Mouse (Mus musculus) layer of hippocampus, adult 8-10 months (tissue): Measurements from ENCODE around the gene Slc41a1. TPM values are rescaled to one million over a fixed set of nuclear protein-coding genes. Genes with fewer than 3 reads are reported as not detected.
"Not testable (repeated sequence)": the region's sequence is repeated elsewhere in the genome, so short reads cannot be mapped to it uniquely, and the experiment has no call there.

ENCODE experiments used
- DNase-seq, 2 experiments: peaks; one replicate each; pipeline ENCODE4 v3.0.0; 2022; ENCODE audit warnings: low spot score in 2 of 2
- total RNA-seq, 4 experiments: library from RNA; stranded (reverse); gene quantifications; 2 replicates each; pipeline ENCODE4 v1.2.4; 2022

The Slc41a1 gene
- total RNA-seq = 10 to 100 TPM; 66.7 to 71.1 (median 68.5) TPM

DNA sequence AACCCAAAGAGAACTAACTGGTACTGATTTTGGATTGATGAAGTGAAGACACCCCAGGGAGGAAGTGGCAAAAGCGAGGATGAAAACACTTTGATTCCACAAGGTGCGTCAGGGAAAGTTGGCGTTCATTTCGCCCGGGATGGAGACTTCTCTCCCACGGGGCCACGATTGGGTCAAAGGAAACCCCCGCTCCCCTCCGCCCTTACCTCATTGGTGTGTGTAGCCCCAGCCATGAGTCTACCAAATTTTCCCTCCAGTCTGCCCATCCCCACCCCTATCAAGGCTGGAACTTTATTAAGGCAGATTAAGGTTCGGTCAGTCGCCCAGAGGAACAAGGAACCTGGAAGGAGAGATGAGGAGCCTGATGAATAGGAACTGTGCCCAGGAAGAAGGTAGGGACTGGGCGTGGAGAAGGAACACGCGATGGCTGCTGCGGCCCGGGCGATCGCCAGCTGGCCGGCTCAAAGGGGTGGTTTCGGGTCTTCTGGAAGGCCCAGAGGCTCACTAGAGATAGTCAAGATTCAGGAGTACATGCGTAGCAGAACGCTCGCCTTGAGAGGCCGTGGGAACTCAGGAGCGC lies at the start of gene Slc41a1:
Slc41a1 (plus strand) TSS at position 287 of the 580 bp plus-strand sequence.
- no peak for DNase-seq

- DNase-seq = no peak
Observed at GRCm38 (mm10) chr1:131794591-131794990, 32.7 kb upstream of the Slc41a1 start.

- no peak for DNase-seq
Observed at GRCm38 (mm10) chr1:131795171-131795570, 32.1 kb upstream of the Slc41a1 start.

DNA sequence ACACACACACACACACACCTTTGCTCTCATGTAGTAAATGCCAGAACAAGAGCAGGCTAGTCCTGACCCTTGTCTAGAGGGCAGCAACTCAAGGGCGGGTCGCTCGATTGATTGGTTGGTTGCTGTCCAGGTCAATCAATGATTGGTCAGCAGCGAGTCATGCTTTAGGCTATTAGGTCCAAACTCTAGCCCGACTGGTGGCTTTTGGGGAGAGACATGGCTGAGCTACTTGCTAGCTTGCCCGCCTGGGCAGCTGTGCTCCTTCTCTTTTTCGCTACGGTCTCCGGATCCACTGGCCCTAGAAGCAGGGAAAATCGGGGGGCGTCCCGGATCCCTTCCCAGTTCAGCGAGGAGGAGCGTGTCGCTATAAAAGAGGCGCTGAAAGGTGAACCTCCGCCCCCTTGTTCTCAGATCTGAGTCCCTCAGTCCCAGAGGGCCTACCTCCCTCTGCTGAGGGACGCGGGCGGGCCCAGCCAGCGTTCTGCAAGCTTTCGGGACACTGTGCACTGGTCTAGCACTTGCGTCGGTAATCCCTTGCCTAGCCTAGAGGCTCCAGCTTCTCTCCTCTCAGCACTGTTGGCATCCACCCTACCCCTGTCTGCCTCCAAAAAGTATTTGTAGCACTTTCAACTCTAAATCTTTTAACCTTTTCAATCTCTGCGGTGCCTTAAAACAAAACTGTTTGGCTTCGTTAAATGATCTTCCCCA lies 29.9 kb upstream of the Slc41a1 start, which contains the start of gene Pm20d1:
Pm20d1 (plus strand) TSS at position 180 of the 708 bp plus-strand sequence.
- DNase-seq = no peak

DNA sequence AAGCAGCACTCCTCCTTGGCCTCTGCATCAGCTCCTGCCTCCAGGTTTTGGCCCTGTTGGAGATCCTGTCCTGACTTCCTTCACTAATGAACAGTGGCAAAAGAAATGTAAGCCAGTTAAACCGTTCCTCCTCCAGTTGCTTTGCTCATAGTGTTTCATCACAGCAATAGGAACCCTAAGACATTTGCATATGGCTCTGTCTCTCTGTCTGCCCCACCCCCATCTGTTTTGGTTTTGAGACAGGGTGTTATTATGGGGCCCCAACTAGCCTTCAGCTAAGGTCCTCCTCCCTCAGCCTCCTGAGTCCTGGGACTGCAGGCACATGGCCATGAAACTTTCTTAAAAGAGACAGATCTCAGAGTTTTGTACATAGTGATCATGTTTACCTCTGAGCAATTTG lies 27.3 kb upstream of the Slc41a1 start:
- DNase-seq = no peak

GRCm38 (mm10) chr1:131801071-131801470 lies 26.2 kb upstream of the Slc41a1 start:
- DNase-seq = no peak

DNA sequence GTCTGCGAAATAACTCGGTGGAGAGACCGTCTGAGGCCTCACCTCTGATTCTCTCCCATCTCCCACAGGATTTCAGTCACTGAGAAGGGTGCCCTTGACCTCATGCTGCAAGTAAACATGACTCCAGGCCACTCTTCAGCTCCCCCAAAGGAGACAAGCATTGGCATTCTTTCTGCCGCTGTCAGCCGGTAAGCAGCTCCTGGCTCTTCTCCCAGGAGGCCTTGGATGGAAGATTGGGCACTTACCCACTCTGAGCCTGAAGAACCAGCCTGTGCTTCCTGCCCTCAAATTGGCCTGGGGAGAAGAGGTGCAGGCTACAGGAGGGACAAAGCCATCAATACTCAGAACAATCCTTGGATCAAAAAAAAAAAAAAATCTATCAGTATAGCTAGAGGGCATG lies 24.6 kb upstream of the Slc41a1 start:
- DNase-seq = no peak

DNA sequence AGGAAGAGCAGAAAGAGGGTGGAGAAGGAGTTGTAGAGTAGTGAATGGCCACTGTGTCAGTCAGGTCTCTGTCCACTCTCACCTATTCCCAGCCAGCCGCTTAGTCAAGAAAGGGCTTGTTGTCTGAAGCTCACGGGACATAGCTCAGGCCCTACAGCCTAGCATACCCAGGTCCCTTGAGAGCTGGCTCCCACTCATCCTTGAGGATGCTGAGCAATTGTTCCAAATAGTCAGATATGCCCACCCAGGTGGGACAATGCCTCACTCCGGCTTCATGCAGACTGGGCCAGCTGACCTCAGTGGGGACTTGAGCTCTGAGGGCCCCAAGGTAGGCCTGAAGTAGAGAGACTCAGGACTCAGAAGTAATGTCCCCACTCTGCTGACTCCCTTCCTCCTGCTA lies 23.1 kb upstream of the Slc41a1 start:
- no peak for DNase-seq

- DNase-seq = no peak
Observed at GRCm38 (mm10) chr1:131808986-131809385, 18.3 kb upstream of the Slc41a1 start.

DNA sequence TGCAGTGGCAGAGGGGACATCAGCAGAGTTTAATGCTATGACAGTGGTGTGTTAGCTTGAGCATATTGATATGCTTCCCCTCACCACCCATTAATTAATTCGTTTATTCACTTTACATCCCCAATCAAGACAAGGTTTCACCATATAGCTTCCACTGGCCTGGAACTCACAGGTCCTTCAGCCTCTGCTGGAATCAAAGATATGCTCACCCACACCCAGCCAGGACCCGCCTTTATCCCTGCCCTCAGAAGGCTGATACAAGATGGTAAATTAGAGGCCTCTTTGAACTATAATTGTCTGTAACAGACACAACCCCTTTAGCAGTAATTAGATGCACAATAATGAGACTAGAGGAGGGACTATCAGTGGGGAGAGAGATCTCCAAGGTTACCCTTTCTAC lies 17.6 kb upstream of the Slc41a1 start:
- DNase-seq = no peak

- DNase-seq = no peak
Observed at GRCm38 (mm10) chr1:131811393-131811792, 15.9 kb upstream of the Slc41a1 start.

GRCm38 (mm10) chr1:131812006-131812405 lies 15.3 kb upstream of the Slc41a1 start:
- no peak for DNase-seq

GRCm38 (mm10) chr1:131812631-131813295 lies 14.5 kb upstream of the Slc41a1 start:
- DNase-seq = no peak

DNA sequence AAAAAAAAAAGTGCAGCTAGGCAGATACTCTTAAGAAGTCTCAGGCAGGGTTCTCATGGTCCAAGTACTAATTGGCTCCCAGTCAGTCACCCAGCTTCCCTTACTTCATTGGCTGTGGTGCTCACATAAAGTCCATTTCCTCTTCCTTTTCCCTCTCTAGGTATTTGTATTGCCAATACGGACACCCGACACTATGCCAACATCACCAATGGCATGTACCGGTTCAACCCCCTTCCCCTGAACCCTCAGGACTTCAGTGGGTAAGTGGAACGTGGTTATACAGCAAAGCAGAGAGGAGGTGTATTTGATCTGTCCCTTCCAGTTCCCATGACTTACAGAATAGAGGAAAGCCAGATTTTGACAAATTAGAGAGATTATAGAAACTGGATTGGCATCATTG lies 13.6 kb upstream of the Slc41a1 start:
- no peak for DNase-seq

- no peak for DNase-seq
Observed at GRCm38 (mm10) chr1:131814191-131814590, 13.1 kb upstream of the Slc41a1 start.

GRCm38 (mm10) chr1:131816886-131817285 lies 10.4 kb upstream of the Slc41a1 start:
- no peak for DNase-seq

DNA sequence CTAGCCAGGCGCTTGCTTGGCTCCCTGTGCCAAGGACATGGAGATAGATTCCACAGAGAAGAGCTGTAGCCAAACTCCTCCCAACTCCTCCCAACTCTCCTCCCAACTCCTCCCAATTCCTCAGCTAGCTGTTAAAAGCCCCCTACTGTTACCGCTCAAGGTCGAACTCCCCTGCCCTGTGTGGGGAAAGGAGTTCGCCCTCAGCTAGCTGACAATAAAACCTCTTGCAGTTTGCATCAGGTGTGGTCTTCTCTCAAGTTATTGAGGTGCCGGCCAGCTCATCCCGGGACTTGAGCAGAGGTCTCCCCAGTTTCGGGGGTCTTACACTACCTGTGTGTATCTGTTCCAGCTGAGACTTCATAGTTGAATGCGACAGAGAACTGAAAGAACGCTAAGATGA lies 6.9 kb upstream of the Slc41a1 start:
- DNase-seq = not testable (repeated sequence)

DNA sequence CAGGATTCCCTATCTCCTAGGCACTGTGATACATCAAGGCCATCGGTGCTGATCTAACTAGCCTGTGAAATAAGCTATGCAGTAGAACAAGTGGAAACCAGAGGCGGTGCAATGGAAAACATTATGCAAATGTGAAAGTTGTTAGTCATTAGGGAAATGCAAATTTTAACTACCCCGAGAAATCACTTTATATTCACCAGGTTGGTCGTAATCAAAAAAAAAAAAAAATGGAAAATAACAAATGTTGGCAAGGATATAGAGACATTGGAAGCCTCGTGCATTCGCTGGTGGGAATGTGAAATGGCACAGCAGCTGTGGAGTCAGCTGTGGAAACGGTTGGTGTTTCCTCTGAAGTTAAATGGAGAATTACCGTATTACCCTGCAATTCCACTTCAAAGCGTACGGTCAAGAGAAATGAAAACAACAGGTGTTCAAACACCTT lies 6.4 kb upstream of the Slc41a1 start:
- DNase-seq = peak; percentile 55

GRCm38 (mm10) chr1:131822292-131822691 lies 5.0 kb upstream of the Slc41a1 start:
- no peak for DNase-seq

DNA sequence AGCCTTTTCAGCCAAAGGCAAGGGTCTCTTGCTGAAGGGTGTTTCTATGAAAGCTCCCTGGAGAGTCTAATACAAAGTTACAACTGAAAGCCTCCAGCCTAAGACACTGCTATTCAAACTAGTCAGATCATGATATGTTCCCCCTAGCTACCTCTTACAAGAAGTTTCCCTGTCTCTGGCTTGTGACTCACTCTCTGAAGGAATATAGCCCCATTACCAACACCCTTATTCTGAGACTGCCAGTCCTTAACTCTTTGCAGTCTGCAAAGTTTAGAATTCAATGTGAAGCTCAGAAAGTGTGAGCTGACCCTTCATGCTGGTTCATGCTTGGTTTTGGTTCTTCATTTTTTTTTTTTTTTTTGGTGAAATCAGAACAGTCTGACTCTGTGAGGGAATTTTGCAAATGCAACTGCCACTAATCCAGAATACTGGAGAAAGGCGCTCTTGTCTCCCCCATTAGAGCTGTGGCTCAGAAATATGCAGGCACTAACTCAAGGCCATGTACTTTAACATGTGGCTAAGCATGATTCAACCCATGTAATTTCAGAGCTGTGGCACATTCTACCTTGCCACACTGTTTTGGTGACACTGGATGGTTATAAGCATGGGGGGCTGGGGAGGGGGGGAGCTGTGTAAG lies 4.3 kb upstream of the Slc41a1 start:
- no peak for DNase-seq

- no peak for DNase-seq
Observed at GRCm38 (mm10) chr1:131823563-131823962, 3.7 kb upstream of the Slc41a1 start.
